Mouse (Mus musculus): ENCODE measurements around the gene Prpf39. TPM values are rescaled to one million over a fixed set of nuclear protein-coding genes. Genes with fewer than 3 reads are reported as not detected.

Prpf39 gene
- polyA plus RNA-seq (2012; ENCODE audit: low replicate concordance): 14.3 and 15.9 TPM in 2 replicates

GRCm38 (mm10) chr12:65036190-65036870, at the start of gene Prpf39:
Gene Prpf39, plus strand, starts transcription at chr12:65036333.

GRCm38 (mm10) chr12:65073611-65074178, 37.6 kb downstream of the Prpf39 start, which contains the start of gene Fkbp3:
Gene Fkbp3, minus strand, starts transcription at chr12:65074007.

GRCm38 (mm10) chr12:65075085-65075732, 39.1 kb downstream of the Prpf39 start, which contains the start of gene Fancm:
Gene Fancm, plus strand, starts transcription at chr12:65075603.

Other genes with a start within 250 kb of the Prpf39 start
- gene Gm527, start 118.4 kb upstream of the Prpf39 start, polyA plus RNA-seq (2012; ENCODE audit: low replicate concordance): 1.1 and 2.3 TPM in 2 replicates
- gene Klhl28, start 70.8 kb upstream of the Prpf39 start, polyA plus RNA-seq (2012; ENCODE audit: low replicate concordance): 1.3 and 2.9 TPM in 2 replicates
- gene Togaram1, start 70.5 kb upstream of the Prpf39 start, polyA plus RNA-seq (2012; ENCODE audit: low replicate concordance): 5.2 and 7.8 TPM in 2 replicates
- gene Fkbp3, start 37.7 kb downstream of the Prpf39 start, polyA plus RNA-seq (2012; ENCODE audit: low replicate concordance): 19.3 and 135 TPM in 2 replicates
- gene Fancm, start 39.3 kb downstream of the Prpf39 start, polyA plus RNA-seq (2012; ENCODE audit: low replicate concordance): 1.5 and 5.3 TPM in 2 replicates
- gene Mis18bp1, start 136.3 kb downstream of the Prpf39 start, polyA plus RNA-seq (2012; ENCODE audit: low replicate concordance): 2.0 and 2.1 TPM in 2 replicates
- not detected in 2 replicates for gene Wdr20rt, start 189.2 kb downstream of the Prpf39 start, polyA plus RNA-seq (2012; ENCODE audit: low replicate concordance)

Data from hematopoietic multipotent progenitor cell, adult 10-12 weeks (in vitro differentiated cells).